Mouse (Mus musculus) forebrain, postnatal 0 days (tissue): ENCODE measurements at regions not wholly inside any gene's neighbourhood (a gene's known extent, or its start where the extent isn't known, plus 50 kb on each side); places are given as distances from the start of the nearest gene placed in this dataset.

Experiments used
- ATAC-seq: fragments of 200-750 bp; cut with Nextera tagmentation; 2 replicates; pipeline ENCODE4 v1.8.0; 2017; ENCODE audit warnings: mild to moderate bottlenecking, moderate library complexity
- DNase-seq: peaks from one replicate; pipeline ENCODE4 v3.0.0-alpha.2; 2015
- H3K27ac ChIP-seq: fragments of 300-500 bp; sonication (generic); 2 replicates; pipeline ENCODE4 v1.5.1; 2014; ENCODE audit warnings: low read depth, mild to moderate bottlenecking, antibody characterized with exemption, low read length, moderate library complexity, mixed read lengths
- H3K27me3 ChIP-seq: fragments of 300-500 bp; sonication (generic); 2 replicates; pipeline ENCODE4 v1.6.1; 2014; ENCODE audit warnings: mild to moderate bottlenecking, low read length, mixed read lengths; ENCODE audit not compliant: insufficient read depth
- H3K36me3 ChIP-seq: fragments of 300-500 bp; sonication (generic); 2 replicates; pipeline ENCODE4 v1.6.1; 2014; ENCODE audit warnings: mild to moderate bottlenecking, moderate library complexity; ENCODE audit not compliant: insufficient read depth
- H3K4me1 ChIP-seq: fragments of 300-500 bp; sonication (generic); 2 replicates; pipeline ENCODE4 v1.6.1; 2014; ENCODE audit warnings: antibody characterized with exemption; ENCODE audit not compliant: insufficient read depth
- H3K4me2 ChIP-seq: fragments of 300-500 bp; sonication (generic); 2 replicates; pipeline ENCODE4 v1.6.1; 2014; ENCODE audit warnings: low read depth, mild to moderate bottlenecking, moderate library complexity
- H3K4me3 ChIP-seq: fragments of 300-500 bp; sonication (generic); 2 replicates; pipeline ENCODE4 v1.5.1; 2014; ENCODE audit warnings: low read depth, low read length, mixed read lengths
- H3K9ac ChIP-seq: fragments of 300-500 bp; sonication (generic); 2 replicates; pipeline ENCODE4 v1.6.1; 2014; ENCODE audit warnings: mild to moderate bottlenecking
- H3K9me3 ChIP-seq: fragments of 300-500 bp; sonication (generic); 2 replicates; pipeline ENCODE4 v1.6.1; 2016; ENCODE audit warnings: low read length
- CTCF ChIP-seq: sonication (generic); IDR thresholded peaks from 2 replicates; pipeline ENCODE4 v1.5.1; 2016; ENCODE audit warnings: antibody characterized with exemption, control low read depth, low read depth
- WGBS: fragments of 180-500 bp; shearing (Covaris S2); extraction: QIAGEN DNeasy Blood & Tissue Kit; methylation state at CpG from one replicate; pipeline ENCODE4 v1.1.7; 2014; 5-methylcytosine and 5-hydroxymethylcytosine counted together

DNA sequence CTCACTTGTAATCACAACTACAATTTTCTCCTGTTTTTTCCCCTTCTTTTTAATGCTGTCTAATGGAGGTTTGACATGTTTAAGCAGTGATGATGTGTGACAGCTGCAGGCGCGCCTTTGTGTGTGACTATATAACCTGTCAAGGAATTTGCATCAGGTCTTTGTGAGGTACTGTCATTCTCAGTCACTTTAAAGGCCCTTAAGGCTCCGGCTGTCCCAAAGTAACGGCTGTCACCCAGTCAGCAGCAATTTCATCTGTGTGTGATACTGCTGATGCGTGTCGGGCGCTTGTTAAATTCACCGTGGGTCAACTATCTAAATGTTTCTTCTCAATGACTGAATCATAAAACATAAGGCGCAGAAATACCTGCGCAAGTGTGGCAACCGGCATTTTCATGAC lies 350.2 kb downstream of the Nup35 start:
- Histone ChIP-seq H3K4me2 (no peak overlapping the region), H3K4me1 (no peaks in the 10 kb centered on the region), H3K27ac (no peak overlapping the region), H3K9me3 (no peaks in the 10 kb centered on the region), H3K27me3 (no peaks in the 10 kb centered on the region), H3K36me3 (no peaks in the 10 kb centered on the region), H3K4me3 (no peak overlapping the region), H3K9ac (no peak overlapping the region)
- TF ChIP-seq CTCF = no peak
- WGBS = 78% methylated on average over 11 of the region's 11 CpGs
- ATAC-seq (peak; percentile 56; the same call in 1 of the 2 replicates), DNase-seq (no peak)

DNA sequence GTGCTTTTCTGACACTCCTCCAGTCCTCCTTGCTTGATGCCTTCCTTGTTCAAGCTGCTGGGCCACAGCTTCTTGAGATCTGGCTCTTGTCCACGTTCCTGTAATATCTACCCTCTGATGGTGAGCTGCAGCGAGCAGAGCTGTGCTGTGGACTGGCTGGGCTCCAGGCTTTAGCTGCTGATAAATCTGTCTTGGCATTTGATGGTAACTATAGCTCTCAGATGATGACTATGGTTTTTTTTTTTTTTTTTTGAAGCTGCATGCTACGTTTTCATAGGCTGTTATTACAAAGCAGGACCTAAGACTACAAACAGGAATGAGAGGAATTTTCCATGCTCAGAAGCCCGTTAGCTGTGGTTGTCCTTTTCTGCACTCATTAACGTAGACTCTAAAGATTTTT lies 352.3 kb downstream of the Nup35 start:
- no peak for ATAC-seq
- H3K4me1 ChIP-seq = no peaks in the 10 kb centered on the region
- H3K36me3 ChIP-seq = no peaks in the 10 kb centered on the region
- H3K4me2 ChIP-seq = no peak overlapping the region
- peak; percentile 26 for DNase-seq
- no peaks in the 10 kb centered on the region for H3K9me3 ChIP-seq
- H3K9ac ChIP-seq = no peak overlapping the region
- H3K27me3 ChIP-seq = no peaks in the 10 kb centered on the region
- TF ChIP-seq CTCF = no peak
- no peak overlapping the region for H3K4me3 ChIP-seq
- 48% methylated on average over 5 of the region's 5 CpGs for WGBS
- no peak overlapping the region for H3K27ac ChIP-seq

DNA sequence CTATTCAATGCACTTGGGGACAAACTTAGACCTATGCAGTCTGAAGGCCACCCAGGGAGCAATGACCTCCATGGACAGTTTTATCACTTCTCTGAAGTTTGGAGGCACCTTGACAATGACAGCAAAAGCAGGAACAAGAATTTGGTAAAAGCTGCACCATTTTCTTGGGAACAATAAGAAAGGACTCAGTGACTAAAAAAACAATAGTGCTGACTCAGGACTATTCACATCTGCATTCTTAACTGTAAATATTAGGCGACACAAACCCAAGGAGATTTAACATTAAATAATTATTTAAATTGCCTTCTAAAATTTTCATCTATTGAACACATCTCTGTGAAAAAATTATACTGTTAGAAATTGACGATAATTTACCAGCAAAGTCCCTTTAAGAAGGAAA lies 356.2 kb downstream of the Nup35 start:
- 79% methylated on average over 2 of the region's 2 CpGs for WGBS

DNA sequence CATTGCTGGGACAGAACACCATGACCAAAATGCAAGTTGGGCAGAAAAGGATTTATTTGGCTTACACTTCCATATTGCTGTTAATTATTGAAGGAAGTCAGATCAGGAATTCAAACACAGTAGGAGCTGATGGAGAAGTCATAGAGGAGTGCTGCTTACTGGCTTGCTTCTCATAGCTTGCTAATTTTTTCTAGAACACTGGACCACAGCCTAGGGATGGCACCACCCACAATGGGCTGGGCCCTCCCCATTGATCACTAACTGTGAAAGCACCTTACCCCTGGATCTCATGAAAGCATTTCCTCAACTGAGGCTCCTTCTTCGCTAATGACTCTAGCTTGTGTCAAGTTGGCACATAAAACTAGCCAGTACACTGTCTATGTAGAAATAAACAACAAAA lies 381.3 kb downstream of the Nup35 start:
- TF ChIP-seq CTCF = no peak
- H3K9me3 ChIP-seq = no peaks in the 10 kb centered on the region
- no peaks in the 10 kb centered on the region for H3K4me1 ChIP-seq
- ATAC-seq (no peak), DNase-seq (no peak)
- no peaks in the 10 kb centered on the region for H3K36me3 ChIP-seq
- H3K4me2 ChIP-seq = no peak overlapping the region
- no peak overlapping the region for H3K4me3 ChIP-seq
- 88% methylated on average over 1 of the region's 1 CpGs for WGBS
- no peak overlapping the region for H3K9ac ChIP-seq
- H3K27ac ChIP-seq = no peak overlapping the region
- H3K27me3 ChIP-seq = no peaks in the 10 kb centered on the region

More for the DNA sequence above, 356.2 kb downstream of the Nup35 start:
- no peak for ATAC-seq
- Histone ChIP-seq H3K4me1 (no peaks in the 10 kb centered on the region), H3K4me2 (no peak overlapping the region), H3K27ac (no peak overlapping the region), H3K4me3 (no peak overlapping the region), H3K27me3 (no peaks in the 10 kb centered on the region), H3K9me3 (no peaks in the 10 kb centered on the region), H3K36me3 (no peaks in the 10 kb centered on the region), H3K9ac (no peak overlapping the region)
- no peak for DNase-seq
- TF ChIP-seq CTCF = no peak

DNA sequence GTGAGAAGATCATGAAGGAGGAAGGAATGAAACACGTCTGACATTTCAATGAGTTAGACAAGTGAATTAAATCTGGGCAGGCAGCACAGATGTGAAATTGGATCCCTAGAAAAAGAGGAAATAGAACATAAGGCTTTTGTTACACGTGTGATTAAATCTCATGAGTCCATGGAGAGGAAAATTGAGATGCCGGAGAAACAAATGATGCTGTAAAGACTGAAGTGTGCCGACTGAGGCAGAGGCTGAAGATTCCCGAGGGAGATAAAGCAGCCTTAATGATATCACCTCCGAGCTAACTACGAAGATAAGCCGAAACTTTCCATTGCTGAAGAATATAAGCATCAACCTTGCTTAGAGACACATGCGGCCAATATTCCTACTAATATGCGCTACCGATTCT lies 390.0 kb downstream of the Nup35 start:
- DNase-seq = no peak
- Histone ChIP-seq H3K9ac (no peak overlapping the region), H3K27ac (no peak overlapping the region), H3K4me2 (no peak overlapping the region), H3K4me1 (no peaks in the 10 kb centered on the region), H3K9me3 (no peaks in the 10 kb centered on the region), H3K36me3 (no peaks in the 10 kb centered on the region), H3K27me3 (no peaks in the 10 kb centered on the region), H3K4me3 (no peak overlapping the region)
- ATAC-seq = no peak
- TF ChIP-seq CTCF = no peak
- 84% methylated on average over 11 of the region's 11 CpGs for WGBS

DNA sequence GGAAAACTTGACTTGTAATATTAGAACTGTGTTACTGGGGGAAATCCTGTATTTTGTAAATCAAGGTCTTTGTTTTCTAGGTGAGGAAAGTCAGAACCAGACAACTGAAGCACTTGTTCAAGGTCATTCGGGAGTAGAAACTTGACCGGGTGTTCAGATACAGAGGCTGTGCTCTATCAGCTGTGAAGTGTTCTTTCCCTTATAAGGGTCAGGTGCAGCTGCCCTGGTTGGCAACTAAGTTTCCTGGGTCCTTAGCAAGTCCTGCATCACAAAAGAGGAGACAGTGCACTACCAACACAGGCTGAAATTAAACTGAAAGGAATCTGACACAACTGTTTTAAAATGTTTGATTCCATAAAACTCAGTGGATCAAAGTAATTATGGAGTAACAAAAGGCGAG lies 406.6 kb downstream of the Nup35 start:
- no peak for TF ChIP-seq CTCF
- 86% methylated on average over 3 of the region's 3 CpGs for WGBS
- H3K27ac ChIP-seq = no peak overlapping the region
- no peaks in the 10 kb centered on the region for H3K36me3 ChIP-seq
- no peak overlapping the region for H3K4me3 ChIP-seq
- DNase-seq (no peak), ATAC-seq (no peak)
- H3K4me2 ChIP-seq = no peak overlapping the region
- H3K27me3 ChIP-seq = no peaks in the 10 kb centered on the region
- no peaks in the 10 kb centered on the region for H3K4me1 ChIP-seq
- no peak overlapping the region for H3K9ac ChIP-seq
- H3K9me3 ChIP-seq = peaks cover 6% of the 10 kb centered on the region; the same call in 1 of the 2 replicates
